Mouse (Mus musculus): ENCODE results near the gene Rgs6.

Rgs6 gene

DNA sequence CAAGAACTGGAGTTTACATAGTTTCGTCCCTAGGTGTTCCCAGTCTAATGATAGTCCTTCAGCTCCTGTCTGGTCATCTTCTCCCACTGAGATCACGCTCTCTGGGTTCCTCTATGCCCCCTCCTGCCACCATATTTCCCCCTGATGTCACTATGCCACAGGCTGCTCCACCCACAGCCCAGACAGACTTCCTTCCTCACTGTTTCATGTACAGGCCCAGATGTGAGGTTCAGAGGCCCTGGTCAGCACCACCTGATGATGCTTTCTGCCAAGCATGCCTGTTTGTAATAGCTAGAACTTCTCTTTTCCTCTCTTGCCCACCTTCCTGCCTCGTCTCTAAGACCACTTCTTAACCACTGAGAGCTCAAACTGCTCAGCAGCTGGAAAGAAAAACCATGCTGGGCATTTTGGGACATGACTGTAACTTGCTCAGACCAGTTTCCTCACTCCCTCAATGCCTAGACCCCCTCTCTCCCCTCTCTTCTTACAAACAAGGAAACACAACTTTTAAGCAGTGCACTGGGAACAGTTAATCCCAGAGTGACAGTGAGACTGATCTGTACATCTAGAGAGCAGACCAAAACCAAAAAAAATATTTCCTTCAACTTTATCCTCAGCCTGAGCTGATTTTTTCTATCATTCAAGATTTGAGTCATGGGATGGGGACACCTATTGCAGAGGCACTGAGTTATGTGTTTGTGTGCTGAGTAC is 446.9 kb downstream of the Rgs6 start:
- no peak for DNase-seq (ENCODE audit: low spot score)

DNA sequence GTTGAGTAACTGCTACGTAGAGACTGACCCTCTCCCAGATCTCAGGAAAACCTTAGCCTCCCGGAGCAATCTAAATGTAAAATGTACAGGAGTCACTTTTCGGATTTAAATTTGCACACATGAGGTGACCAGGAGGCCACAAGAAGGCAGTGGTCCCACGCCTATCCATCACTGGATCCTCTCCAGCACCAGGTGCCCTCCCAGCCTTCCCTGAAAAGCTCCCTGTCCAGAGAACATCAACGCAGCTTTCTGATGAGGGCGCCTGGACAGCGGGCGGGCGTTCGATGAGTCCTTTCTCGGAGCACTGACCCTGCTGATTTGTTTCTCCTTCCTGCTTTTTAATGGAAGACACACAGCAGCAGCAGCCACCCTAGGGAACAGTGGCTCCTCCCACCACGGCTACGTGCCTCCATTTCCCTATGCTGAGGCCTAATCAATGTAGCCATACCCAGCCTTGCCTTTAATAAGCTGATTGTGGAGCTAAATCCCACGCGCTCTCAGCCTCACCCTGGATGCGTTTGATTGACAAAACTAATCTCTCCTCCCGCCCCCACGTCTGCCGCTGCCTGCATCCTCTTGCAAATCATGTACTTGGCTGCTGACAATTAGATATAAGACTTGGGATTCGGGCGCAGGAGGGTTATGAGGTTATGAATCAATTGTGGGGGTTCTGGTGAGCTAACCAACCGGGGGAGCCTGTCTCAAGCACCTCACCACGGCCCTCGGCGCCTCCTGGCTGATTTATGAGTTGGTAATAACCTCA is 449.9 kb downstream of the Rgs6 start:
- no peak for DNase-seq (ENCODE audit: low spot score)

DNA sequence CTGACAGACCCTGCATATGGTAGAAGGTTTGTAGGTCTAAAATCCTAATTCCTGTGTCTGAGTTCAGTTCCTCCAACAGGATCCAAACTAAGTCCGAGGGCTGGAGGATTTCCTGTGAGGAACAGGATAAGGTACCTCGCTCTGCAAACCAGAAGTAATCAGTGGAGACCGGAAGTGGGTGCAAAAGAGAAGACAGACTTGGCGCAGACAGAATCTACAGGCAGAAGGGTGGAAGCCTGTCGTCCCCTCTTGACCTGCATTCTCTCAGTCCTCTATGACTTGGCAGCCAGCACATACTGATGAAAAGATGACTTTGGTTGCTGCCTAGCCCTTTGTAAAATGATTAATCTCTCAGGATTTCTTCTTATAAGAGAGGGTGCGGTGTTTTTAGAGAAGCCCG is 450.7 kb downstream of the Rgs6 start:
- DNase-seq (ENCODE audit: low spot score): no peak

DNA sequence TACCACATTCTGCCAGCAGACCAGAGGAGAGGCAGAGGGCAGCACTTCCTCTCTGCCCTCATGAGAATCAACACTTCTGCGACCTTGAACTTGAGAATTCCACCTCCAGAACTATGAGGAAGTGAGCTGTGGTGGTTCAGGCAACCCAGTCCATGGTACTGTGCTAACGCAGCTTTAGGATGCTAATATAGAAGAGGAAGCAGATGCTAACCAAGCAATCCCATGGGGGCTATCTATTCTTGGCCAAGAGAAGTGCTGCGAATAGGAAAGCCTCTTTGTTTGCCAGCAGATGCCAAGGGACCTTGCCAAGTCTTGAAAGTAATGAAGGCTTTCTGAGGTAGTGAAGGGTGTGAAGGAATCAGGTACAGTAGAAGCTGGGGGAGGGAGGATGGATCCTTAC is 451.8 kb downstream of the Rgs6 start:
- no peak for DNase-seq (ENCODE audit: low spot score)

DNA sequence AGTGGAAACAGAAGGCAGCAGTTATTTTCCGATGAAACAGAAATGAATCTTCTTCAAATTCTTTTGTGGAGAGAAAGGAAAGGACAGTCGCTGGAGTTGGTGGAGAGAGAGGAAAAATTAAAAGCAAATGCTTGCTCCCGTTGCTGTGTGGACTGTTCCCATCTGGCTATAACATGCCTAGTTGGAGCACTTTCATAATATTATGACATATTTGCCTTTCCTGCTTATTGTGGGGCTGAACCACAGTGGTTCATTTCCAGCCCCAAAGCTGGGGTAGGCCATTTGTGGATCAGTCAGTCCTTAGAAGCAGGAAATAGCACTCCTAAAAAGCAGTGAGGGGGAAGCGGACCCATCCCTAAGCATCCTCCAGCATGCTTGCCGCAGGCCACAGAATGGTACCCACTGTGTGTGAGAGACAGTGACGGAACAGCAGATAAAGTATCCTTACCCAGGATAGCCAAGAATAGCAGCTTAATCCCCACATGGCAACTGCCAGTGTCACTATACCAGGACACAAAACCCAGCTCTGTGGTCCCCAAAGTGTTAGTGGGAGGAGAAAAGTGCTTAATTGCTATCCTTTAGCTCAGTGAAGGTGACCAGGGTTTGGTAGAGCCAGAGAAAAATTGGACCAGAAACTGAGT is 456.0 kb downstream of the Rgs6 start:
- no peak for DNase-seq (ENCODE audit: low spot score)

DNA sequence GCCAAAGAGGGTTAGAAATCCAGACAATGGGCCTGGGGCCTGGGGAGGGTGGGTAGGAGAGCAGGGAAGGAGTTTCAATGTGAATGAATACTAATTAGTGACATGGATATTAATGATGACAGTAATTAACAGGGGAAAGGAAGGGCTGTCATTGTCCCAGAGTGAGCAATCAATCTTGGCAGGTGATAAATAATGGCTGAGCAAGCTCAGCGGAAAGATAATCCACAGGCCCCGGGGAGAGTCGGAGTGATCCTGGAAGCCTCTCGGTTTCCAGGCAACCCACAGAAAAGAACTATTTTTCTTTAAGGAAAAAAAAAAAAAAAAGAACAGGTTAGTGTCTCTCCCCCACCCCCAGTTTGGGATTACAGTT is 456.5 kb downstream of the Rgs6 start:
- no peak for DNase-seq (ENCODE audit: low spot score)

DNA sequence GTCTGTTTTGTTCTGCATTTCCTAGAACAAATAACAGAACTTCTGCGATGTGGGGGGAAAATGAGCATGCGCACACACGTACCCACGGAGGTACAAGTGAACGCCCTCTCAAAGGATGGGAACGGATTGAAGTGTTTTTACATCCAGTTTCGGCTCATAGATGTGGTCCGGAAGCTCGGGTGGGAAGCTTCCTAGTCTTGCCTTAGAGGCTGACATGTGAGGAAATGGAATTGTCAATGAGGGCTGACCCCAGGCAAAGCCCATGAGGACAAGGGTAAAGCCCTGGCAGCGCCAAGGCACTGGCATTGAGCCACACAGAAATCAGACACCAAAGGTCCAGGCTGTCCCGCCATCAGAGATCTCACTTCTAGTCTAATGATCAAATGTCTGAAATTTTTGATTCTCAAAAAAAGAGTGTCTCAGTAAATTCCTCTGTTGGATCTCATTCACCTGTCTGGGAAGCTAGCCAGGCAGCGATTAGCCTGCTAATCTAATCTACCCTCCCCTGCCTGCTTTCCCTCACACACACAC is 457.0 kb downstream of the Rgs6 start:
- no peak for DNase-seq (ENCODE audit: low spot score)

DNA sequence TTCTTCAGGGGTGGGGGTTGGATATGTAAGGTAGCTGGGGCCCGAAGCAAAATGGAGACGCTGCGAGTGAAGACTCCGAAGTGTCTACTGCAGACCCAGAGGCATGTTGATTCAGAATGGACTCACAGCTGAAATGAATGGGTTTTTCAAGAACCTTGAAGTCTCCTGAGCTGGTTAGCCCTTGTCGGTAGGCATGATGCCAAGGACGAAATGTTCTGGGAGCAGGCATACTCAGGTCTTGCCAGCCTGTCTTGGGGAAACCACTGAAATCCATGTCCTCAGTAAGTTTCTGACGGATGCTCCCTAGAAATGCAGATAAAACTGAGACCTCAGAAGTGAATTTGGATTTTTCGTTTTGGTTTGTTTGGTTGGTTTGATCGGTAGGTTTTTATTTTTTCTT is 458.6 kb downstream of the Rgs6 start:
- DNase-seq (ENCODE audit: low spot score): no peak

DNA sequence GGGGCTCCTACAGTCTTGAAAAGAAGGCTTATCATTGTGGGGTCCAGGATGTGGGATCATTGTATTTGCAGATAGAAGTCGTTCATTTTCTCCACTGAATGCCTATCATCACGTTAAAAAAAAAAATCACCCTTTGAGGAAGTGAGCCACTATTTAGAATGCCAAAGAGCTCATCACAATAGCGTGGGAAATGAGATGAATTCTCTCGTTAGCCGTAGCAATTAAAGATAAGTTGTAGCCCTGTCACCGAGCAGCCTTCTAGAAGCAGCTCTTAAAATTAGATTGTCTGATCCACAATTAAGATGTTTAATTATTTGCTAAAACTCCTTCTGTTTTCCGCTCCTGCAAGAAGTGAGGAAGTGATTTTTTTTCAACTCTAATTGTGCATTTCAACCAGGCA is 459.6 kb downstream of the Rgs6 start:
- DNase-seq (ENCODE audit: low spot score): no peak

DNA sequence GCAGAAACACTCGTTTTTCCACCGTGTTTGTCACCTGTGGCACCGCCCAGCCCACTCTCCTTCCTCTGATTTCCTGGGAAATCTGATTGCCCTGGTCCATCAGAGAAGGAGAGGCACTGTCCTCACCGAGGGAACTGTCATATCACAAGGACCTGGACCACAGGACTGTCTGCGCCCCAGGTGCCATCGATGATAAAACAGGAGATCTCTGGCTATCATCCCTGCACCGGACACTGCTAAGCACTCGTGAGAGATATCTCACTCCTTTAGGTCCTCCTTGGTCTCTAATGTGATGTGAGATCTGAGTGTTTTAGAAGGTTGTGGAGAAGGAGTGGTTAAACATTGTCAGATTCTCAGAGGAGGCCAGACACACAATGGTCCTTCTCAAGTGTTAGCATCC is 462.4 kb downstream of the Rgs6 start:
- DNase-seq (ENCODE audit: low spot score): no peak

DNA sequence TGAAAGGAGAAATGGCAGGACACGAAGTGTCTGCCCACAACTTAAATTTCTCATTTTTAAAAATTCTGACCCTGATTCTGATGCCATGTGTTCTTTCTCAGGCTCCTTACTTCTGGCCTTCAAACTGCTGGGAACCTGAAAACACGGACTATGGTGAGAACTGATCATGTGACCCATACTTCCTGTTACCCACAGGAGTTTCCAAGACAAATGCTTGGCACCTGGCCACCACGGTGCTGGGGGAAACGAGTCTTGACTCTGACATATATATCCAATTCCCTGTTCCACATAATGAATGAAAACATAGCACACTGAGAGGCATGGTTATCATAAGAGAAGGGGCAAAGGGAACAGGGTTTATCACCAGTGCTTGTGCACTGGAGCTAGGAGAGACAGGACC is 464.3 kb downstream of the Rgs6 start:
- no peak for DNase-seq (ENCODE audit: low spot score)

DNA sequence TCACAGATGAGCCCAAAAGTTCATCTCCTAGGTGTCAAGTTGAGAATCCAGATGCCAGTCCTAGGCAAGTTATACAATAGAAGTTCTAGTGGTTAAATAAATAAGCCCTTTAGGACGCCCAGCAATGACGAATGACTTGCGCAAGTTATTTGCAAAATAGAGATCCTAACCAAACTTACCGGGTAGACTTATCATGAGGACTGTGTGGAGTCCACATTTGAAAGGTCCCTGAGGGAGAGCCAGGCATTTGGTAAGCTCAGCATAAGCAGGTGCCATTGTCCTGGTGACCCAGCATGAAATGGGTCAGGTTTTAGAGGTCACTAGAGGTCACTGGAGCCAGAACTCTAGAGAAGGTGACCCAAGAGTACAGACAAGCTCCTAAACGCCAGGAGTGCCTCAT is 467.6 kb downstream of the Rgs6 start:
- DNase-seq (ENCODE audit: low spot score): no peak

DNA sequence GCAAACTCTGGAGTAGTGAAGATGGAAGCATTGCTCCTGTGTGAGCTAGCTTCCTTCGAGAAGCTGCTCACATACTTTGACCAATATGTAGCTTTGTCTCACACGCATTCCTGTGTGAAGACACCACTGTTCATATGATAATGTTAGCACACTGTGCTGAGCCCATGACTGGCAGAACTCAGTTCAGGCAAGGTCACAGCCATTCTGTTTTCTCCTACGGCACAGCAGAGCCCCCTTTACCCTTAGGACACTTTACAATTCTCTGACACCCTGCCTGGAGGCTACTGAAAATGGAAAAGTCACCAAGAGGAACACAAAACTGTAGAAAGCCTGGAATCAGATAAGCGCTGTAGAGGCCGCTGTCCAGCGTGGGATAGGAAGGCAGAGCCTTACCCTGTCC is 478.3 kb downstream of the Rgs6 start:
- DNase-seq (ENCODE audit: low spot score): no peak

DNA sequence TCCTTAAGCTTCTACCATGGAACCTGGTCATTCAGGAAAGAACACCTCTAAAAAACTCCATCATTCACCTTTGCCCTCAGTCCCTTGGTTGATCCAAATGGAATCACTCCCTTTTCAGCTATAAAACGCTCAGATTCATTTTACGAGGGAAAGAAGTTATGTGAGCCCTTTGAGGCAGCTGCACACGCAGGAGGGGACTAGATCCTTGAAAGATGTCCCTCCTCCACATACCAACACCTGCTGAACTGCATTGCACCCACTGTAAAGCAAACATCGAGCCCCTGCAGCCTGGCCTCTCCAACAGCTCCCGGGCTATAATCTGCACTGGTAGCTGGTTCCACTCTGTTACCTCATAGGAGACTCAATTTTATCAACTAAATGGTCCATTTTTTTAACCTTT is 482.8 kb downstream of the Rgs6 start:
- no peak for DNase-seq (ENCODE audit: low spot score)

DNA sequence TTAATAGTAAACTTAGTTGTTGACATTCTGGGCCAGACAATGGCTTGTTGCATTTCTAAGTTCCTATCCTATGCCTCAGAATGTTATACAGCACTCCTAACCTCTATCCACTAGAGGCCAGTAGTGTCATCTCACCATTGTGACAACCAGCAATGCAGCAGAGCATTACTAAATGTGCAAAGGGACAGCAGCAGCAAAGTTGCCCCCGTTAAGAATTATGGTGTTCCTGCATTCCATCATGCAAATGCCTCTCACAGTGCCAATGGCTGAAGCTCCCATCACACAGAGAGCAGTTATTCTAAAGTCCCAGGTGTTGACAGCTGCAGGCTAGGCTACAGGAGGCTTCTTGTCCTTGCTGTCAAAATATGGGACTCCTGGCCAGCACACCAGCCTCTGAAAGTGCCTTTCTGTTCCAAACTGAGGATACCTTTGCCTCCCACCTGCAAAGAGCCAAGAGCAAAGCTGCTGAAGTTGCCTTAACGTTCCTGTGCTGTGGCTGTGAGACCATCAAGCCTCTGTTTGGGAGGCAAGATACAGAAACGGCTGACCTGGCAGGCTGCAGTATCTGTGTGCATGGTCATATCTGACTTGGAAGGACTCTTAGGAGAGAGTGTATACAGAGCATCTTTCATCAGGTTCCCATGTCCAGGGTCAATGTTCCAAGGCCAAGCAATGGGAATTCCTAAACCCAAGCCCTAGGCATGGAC is 484.2 kb downstream of the Rgs6 start:
- peak; percentile 75 for DNase-seq (ENCODE audit: low spot score)

DNA sequence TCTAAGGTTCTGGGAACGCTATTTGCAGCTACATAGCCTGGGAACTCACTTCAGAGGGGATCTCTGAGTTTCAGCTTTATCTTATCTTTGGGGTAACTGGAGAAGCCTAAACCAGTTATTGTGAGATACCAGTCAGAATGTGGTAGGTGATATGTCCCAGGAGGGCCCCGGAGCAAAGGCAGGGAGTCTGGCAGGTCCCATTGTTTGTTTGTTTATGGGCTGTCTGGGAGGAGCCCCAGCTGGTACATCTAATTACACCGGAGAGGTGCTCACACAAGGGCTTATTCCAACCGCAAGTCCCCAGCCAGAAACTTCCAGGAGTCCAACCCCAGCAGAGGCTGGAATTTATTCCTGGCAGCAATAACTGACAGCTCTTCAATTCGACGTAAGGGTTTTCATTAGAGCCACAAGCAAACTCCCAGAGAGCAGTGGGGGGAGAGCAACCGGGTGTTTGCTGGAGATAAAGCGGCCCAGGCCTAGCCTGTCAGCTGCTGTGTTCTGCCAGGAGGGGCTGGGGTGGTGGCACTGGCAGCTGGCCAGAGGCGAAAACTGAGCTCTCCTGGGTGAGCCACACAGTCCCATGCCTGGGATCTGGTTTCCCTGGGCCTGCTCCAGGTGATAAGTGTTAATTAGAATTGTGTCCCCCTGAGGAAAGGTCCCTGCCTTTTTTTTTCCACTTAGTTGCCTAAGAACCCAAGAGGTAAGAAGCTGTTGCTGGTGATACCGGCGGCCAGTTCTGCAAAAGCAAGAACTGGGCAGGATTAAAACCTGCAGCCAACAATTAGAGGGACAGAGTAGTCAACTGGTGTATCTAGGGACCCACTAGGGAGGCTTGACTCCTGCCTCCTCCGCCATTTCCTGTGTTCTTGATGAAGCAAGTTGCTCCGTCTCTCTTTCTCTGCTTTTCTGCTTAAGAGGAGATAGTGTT is 485.1 kb downstream of the Rgs6 start:
- DNase-seq (ENCODE audit: low spot score): peak; percentile 97

DNA sequence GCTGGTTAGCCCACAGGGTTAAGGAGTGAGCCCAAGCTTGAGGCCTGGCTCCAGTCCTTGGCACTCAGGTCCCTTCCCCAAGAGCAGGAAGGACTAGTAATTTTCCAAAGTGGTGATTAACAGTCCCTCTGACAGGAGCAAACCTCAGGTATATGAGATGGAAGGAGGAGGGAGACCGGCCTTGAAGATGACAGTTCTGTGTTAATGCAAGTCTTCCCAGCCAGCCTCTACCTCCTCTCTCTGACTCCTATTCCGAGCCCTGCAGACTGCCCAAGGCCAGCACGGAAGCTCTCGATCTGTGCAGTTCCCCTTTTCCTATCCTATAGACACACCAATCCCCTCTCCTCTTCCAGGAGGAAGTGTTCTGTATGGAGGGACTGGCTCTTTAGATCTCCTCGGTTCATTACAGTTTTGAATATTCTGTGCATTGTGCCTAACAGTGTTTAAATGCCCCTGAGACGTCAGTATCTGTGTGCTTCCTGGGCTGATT is 485.8 kb downstream of the Rgs6 start:
- no peak for DNase-seq (ENCODE audit: low spot score)

DNA sequence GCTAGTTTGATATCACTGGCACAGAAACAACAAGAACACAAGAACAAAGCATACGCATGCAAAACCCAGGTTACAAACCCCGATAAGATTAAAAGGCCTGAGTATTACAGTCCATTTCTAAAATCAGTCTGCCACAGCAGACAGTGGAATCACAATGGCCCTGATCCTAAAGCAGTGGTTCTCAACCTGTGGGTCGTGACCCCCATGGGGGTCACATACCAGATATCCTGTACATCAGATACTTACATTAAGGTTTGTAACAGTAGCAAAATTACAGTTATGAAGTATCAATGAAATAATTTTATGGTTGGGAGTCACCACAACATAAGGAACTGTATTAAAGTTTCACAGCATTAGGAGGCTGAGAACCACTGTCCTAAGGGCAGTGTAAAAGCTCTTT is 488.1 kb downstream of the Rgs6 start:
- no peak for DNase-seq (ENCODE audit: low spot score)

DNA sequence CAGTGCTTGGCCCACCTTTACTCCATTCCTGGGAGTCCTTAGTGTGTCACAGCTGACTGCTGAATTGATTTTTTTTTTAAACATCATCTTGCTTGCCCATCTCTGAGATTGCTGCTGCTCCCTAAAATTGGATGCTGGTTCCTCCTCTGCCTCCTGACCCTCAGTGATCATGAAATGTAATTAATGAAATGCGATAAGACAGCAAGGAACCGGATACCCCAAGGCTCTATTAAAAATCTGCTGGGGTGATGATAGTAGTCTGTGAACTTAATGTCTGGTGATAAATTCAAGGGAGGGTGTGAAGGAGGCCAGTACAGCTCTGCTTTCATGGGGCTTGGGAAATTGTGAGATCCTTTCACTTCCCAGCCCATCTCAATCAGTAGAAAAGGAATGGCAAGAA is 489.4 kb downstream of the Rgs6 start:
- no peak for DNase-seq (ENCODE audit: low spot score)

DNA sequence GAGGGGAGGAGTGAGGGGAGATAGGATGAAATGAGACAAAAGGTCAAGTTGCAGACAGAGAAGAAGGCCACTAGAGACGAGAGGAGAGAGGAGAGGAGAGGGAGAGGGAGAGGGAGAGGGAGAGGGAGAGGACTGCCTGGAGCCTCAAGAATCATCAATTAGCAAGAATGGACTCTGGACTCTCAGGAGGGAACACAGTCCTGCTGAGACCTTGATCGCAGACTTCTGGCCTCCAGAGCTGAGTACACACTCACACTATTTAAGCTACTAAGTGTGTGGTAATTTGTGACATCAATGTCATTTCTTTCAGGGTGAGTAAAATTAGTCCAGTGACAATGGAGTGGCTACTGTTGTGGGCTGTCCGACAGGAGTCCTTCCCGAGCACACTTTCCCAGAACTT is 495.3 kb downstream of the Rgs6 start:
- DNase-seq (ENCODE audit: low spot score): no peak

DNA sequence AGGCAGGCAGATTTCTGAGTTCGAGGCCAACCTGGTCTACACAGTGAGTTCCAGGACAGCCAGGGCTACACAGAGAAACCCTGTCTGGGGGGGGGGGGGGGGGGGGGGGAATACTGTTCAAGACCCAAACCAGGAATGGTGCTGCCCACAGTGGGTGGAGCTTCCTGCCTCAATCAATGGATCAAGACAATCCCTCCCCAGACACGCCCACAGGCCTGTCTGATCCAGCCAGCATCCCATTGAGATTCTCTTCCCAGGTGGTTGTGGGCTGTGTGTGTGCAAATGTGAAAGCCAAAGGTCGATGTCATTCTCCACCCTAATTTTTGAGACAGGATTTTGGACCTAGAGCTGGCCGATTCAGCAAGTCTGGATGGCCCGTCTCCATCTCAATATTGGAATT is 496.5 kb downstream of the Rgs6 start:
- DNase-seq (ENCODE audit: low spot score): no peak
